8 mouse cellular contexts compared by ENCODE assay signal in the genomic region with DNA sequence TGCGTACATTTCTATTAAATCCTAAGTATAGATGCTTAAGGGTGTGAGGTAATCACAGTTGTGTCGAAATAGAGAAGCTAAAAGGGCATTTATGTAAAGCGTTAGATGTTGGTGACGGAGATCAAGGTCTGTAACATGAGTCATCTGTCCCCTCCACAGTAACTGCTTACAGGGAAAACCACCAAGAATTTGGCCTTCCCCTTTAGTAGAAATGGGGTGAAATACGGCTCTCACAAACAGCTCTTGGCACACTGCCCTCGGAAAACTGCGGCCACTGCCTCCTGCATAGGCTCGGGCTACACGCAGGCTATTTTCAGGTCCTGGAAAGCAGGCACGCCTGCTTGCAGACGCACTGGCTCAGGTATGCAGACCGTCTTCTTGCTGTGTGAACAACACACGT. TPM values are rescaled to one million over a fixed set of nuclear protein-coding genes. Genes with fewer than 3 reads are reported as not detected.
A peak's percentile ranks its signal among the peaks of the same experiment; 100 is the strongest.
DNase-seq lines count a peak whose midpoint lies in the region; TF ChIP-seq lines count a peak whose summit lies in the region.

No protein-coding gene starts in this region.

- peak; percentile 37 for DNase-seq in left cerebral cortex, postnatal 4 days
- DNase-seq in left cerebral cortex, postnatal 25 days (ENCODE audit: low spot score in 2 of 2): no peak
- DNase-seq in brain, embryonic 14.5 days (ENCODE audit: low read depth): peak; percentile 38
- DNase-seq in heart, adult 8-10 months (ENCODE audit: low spot score): peak; percentile 44
- peak; percentile 73 for DNase-seq in kidney, postnatal 14 days
- peak; percentile 54 to 68 for DNase-seq in natural killer cell, adult 2 months (ENCODE audit: low spot score in 2 of 2)
- no peak for DNase-seq in thymus, postnatal 14 days
- DNase-seq in frontal cortex, postnatal 36 days (ENCODE audit: low spot score in 2 of 2): no peak

- intact Hi-C loops in left cerebral cortex, postnatal 4 days (cut with DNase I): no loop called here
- intact Hi-C loops in left cerebral cortex, postnatal 25 days (cut with DNase I): no loop called here

- TF ChIP-seq POLR2A in brain, embryonic 14.5 days (IDR thresholded peaks at IDR 0.05; ENCODE audit: borderline replicate concordance, extremely low read depth, insufficient read depth, insufficient read length, poor library complexity, severe bottlenecking): no peak

- no peak for TF ChIP-seq CTCF in brain, embryonic 14.5 days (IDR thresholded peaks at IDR 0.05; ENCODE audit: borderline replicate concordance, extremely low read depth, insufficient read depth, insufficient read length)

RNA-seq across cellular contexts. Expression of a gene that starts 34.1 kb away (rescaled TPM):
- under 1 TPM; 0.34 to 0.50 TPM for total RNA-seq in left cerebral cortex, postnatal 4 days (2021)
- total RNA-seq in left cerebral cortex, postnatal 25 days (2021): under 1 TPM; 0.21 to 0.50 TPM
- 0.81 and 0.85 TPM in 2 replicates for polyA plus RNA-seq in brain, embryonic 14.5 days (2012; rRNA removed)
- total RNA-seq in heart, adult 8-10 months (2022): 100 to 1,000 TPM; 451 to 631 (median 553) TPM

RNA-seq across cellular contexts. Expression of a gene that starts 36.8 kb away (rescaled TPM):
- under 1 TPM; 0.36 to 0.38 TPM for total RNA-seq in left cerebral cortex, postnatal 4 days (2021)
- 1 to 10 TPM; 1.2 to 1.3 TPM for total RNA-seq in left cerebral cortex, postnatal 25 days (2021)
- 0.25 and 0.37 TPM in 2 replicates for polyA plus RNA-seq in brain, embryonic 14.5 days (2012; rRNA removed)
- 10 to 100 TPM in 3 of 4 experiments, 1 to 10 TPM in 1; 5.9 to 12.0 (median 10.6) TPM for total RNA-seq in heart, adult 8-10 months (2022)

RNA-seq across cellular contexts. Expression of a gene that starts 49.3 kb away (rescaled TPM):
- total RNA-seq in left cerebral cortex, postnatal 4 days (2021): not detected
- 1 to 10 TPM in 1 of 2 experiments, not detected in 1; 1.1 TPM for total RNA-seq in left cerebral cortex, postnatal 25 days (2021)
- polyA plus RNA-seq in brain, embryonic 14.5 days (2012; rRNA removed): not detected in 2 replicates
- not detected for total RNA-seq in heart, adult 8-10 months (2022)

RNA-seq across cellular contexts. Expression of a gene that starts 49.4 kb away (rescaled TPM):
- 10 to 100 TPM; 35.0 to 42.2 TPM for total RNA-seq in left cerebral cortex, postnatal 4 days (2021)
- total RNA-seq in left cerebral cortex, postnatal 25 days (2021): 100 to 1,000 TPM; 116 to 123 TPM
- 62.9 and 69.0 TPM in 2 replicates for polyA plus RNA-seq in brain, embryonic 14.5 days (2012; rRNA removed)
- 100 to 1,000 TPM; 269 to 387 (median 331) TPM for total RNA-seq in heart, adult 8-10 months (2022)

RNA-seq across cellular contexts. Expression of a gene that starts 54.2 kb away (rescaled TPM):
- total RNA-seq in left cerebral cortex, postnatal 4 days (2021): 1 to 10 TPM in 1 of 2 experiments, under 1 TPM in 1; 0.89 to 1.0 TPM
- total RNA-seq in left cerebral cortex, postnatal 25 days (2021): 1 to 10 TPM; 1.4 TPM
- 0.49 and 1.4 TPM in 2 replicates for polyA plus RNA-seq in brain, embryonic 14.5 days (2012; rRNA removed)
- not detected for total RNA-seq in heart, adult 8-10 months (2022)

Comparison
In these comparisons a context has a peak if more than half of its experiments do, and no peak if none do; other contexts are left out.
1. DNase-seq: peak in left cerebral cortex, postnatal 4 days (single experiment), brain, embryonic 14.5 days (single experiment), heart, adult 8-10 months (single experiment), kidney, postnatal 14 days (single experiment) and natural killer cell, adult 2 months (2 of 2); none in left cerebral cortex, postnatal 25 days (0 of 2), thymus, postnatal 14 days (single experiment) and frontal cortex, postnatal 36 days (0 of 2).
2. RNA of a gene that starts 34.1 kb away (total RNA-seq): 451 to 631 TPM in heart, adult 8-10 months; 0.21 to 0.50 TPM in left cerebral cortex, postnatal 25 days and 0.34 to 0.50 TPM in left cerebral cortex, postnatal 4 days; every median in the first group is over 100 times any median in the second.